Mouse (Mus musculus) E14TG2a.4 (cell line): ENCODE data around the gene Tmem189.

Experiments
- CTCF ChIP-seq: conservative IDR thresholded peaks from 2 replicates; pipeline ENCODE4 v1.5.1; 2014; ENCODE audit warnings: low read length
- NANOG ChIP-seq: IDR thresholded peaks from 2 replicates; pipeline ENCODE4 v1.6.1; 2014; ENCODE audit warnings: borderline replicate concordance, low read length, mixed read lengths

DNA sequence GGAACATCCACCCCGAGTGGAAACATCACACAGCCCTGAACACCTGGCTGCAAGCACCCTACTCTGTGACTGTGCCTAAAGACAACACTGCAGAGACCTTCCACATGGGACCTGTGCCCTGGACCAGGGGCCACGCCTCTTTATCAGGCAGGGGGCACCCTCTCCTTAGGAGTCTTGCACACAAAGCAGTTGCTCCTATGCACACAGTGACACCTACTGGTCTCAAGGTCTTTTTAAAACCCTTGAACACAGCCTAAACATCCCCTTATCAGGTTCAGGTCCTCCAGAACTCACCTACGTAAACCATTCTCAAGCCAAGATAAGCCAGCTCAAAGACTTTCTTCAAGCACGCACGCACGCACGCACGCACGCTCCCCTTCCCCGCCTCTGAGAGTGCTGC lies 78.3 kb downstream of the Tmem189 start:
- 0 out of 2 replicates have a peak, but pooled peaks have one; percentile 7 for TF ChIP-seq CTCF
- no peak for TF ChIP-seq NANOG
